ENCODE assay signal across 16 mouse cellular contexts in the genomic region with DNA sequence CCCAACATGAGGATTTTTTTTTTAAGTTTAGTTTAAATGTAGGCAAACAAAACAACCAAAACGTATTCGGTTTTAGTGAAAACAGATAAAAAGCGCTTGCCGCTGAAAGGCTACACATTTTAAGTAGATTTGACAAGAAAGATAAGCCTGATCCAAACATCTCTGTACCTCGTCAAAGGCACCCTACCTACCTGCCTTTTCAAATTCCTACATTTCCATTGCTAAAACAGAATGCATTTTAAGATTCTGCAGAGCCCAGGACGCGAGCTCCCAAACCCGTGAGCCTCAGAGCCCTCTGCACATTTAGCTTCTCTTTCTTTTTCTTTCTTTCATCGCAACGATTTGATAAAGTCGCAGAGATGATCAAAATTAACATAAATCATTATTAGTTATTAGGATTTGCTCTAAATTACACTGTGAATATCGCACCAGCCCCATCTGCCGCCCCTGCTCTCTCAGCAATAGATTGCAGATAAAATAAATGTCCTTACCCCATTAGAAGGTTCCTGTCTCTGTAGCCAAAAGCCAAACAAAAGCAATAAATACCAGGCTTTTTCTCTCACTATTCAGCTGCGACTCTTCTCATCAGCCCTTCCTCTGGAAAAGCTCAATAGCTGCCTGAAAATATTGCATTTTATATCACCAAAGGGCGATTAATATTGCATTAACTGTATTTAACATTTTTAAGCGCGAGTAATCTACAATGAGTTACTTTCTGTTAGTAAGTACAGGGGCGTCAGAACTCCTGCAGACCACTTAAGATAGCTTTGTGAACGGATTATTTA. TPM values are rescaled to one million over a fixed set of nuclear protein-coding genes. Genes with fewer than 3 reads are reported as not detected.
DNase-seq lines count a peak whose midpoint lies in the region; ATAC-seq lines count a peak whose summit lies in the region.
"Had no signal": no experiment of that assay in that cellular context is flagged by ENCODE, and none has a peak within 500 bp of the region (broad histone marks: within the 10 kb centered on the region; RNA-seq: fewer than 3 reads in every experiment).

No protein-coding gene starts in this region.

- no peaks in the 10 kb centered on the region for H3K36me3 ChIP-seq in hindbrain, embryonic 12.5 days
- H3K36me3 ChIP-seq in midbrain, embryonic 11.5 days (ENCODE audit: control insufficient read depth, insufficient read depth, low read length), result no peaks in the 10 kb centered on the region
- H3K36me3 ChIP-seq in neural tube, embryonic 14.5 days (ENCODE audit: control insufficient read depth, insufficient read depth, low read length), result no peaks in the 10 kb centered on the region
- H3K36me3 ChIP-seq: embryonic facial prominence, embryonic 13.5 days; intestine, embryonic 15.5 days had no signal

- peak; percentile 41 for DNase-seq in embryo, embryonic 11 days
- no peak for DNase-seq in embryo, embryonic 9.5 days (ENCODE audit: extremely low spot score)
- DNase-seq in midbrain, embryonic 11.5 days (ENCODE audit: low spot score, missing footprints), result peak; percentile 93
- no peak for DNase-seq in right cerebral cortex, postnatal 10 days (ENCODE audit: low spot score in 2 of 2)
- DNase-seq in left cerebral cortex, postnatal 36 days (ENCODE audit: low spot score in 2 of 2), result no peak
- DNase-seq in kidney, adult 18-20 months, result no peak
- DNase-seq: heart, adult 11 months; kidney, postnatal 14 days; layer of hippocampus, adult 9-11 months; thymus, postnatal 25 days had no signal

- H3K27ac ChIP-seq in hindbrain, embryonic 12.5 days, result peak overlapping the region; percentile 7; the same call in 1 of the 2 replicates
- no peak overlapping the region for H3K27ac ChIP-seq in midbrain, embryonic 11.5 days (ENCODE audit: low read depth, low read length)
- H3K27ac ChIP-seq in neural tube, embryonic 14.5 days (ENCODE audit: low read depth, low read length), result peak overlapping the region; percentile 45
- H3K27ac ChIP-seq: embryonic facial prominence, embryonic 13.5 days; intestine, embryonic 15.5 days had no signal

- no peak overlapping the region for H3K9ac ChIP-seq in hindbrain, embryonic 12.5 days
- H3K9ac ChIP-seq in midbrain, embryonic 11.5 days (ENCODE audit: low read length), result no peak overlapping the region
- H3K9ac ChIP-seq in neural tube, embryonic 14.5 days (replicated peaks; ENCODE audit: low read depth, low read length), result no peak overlapping the region
- H3K9ac ChIP-seq: embryonic facial prominence, embryonic 13.5 days; intestine, embryonic 15.5 days had no signal

- no peak for ATAC-seq in hindbrain, embryonic 12.5 days (ENCODE audit: low FRiP score)
- ATAC-seq in midbrain, embryonic 11.5 days (ENCODE audit: low FRiP score), result no peak
- ATAC-seq in neural tube, embryonic 14.5 days (ENCODE audit: low read depth), result no peak
- ATAC-seq: intestine, embryonic 15.5 days had no signal

- H3K9me3 ChIP-seq in hindbrain, embryonic 12.5 days (replicated peaks), result no peaks in the 10 kb centered on the region
- H3K9me3 ChIP-seq in midbrain, embryonic 11.5 days (ENCODE audit: control insufficient read depth, low read length), result no peaks in the 10 kb centered on the region
- no peaks in the 10 kb centered on the region for H3K9me3 ChIP-seq in neural tube, embryonic 14.5 days (ENCODE audit: control insufficient read depth, low read length)
- H3K9me3 ChIP-seq: embryonic facial prominence, embryonic 13.5 days; intestine, embryonic 15.5 days had no signal

- peak overlapping the region; percentile 1; the same call in 1 of the 2 replicates for H3K4me3 ChIP-seq in hindbrain, embryonic 12.5 days
- no peak overlapping the region for H3K4me3 ChIP-seq in midbrain, embryonic 11.5 days (ENCODE audit: low read depth, low read length)
- peak overlapping the region; percentile 13; the same call in 1 of the 2 replicates for H3K4me3 ChIP-seq in neural tube, embryonic 14.5 days (ENCODE audit: low read depth, low read length)
- H3K4me3 ChIP-seq: embryonic facial prominence, embryonic 13.5 days; intestine, embryonic 15.5 days had no signal

- peak overlapping the region; percentile 54 for H3K4me2 ChIP-seq in hindbrain, embryonic 12.5 days (replicated peaks)
- H3K4me2 ChIP-seq in midbrain, embryonic 11.5 days, result peak overlapping the region; percentile 57; the same call in 1 of the 2 replicates
- peak overlapping the region; percentile 46 for H3K4me2 ChIP-seq in neural tube, embryonic 14.5 days (ENCODE audit: low read depth, low read length)
- H3K4me2 ChIP-seq: embryonic facial prominence, embryonic 13.5 days; intestine, embryonic 15.5 days had no signal

- H3K27me3 ChIP-seq in hindbrain, embryonic 12.5 days, result peaks cover 46% of the 10 kb centered on the region
- H3K27me3 ChIP-seq in midbrain, embryonic 11.5 days (ENCODE audit: control insufficient read depth, insufficient read depth, low read length), result peaks cover 56% of the 10 kb centered on the region
- peaks cover 29% of the 10 kb centered on the region for H3K27me3 ChIP-seq in neural tube, embryonic 14.5 days (ENCODE audit: control insufficient read depth, insufficient read depth, low read length)

- intact Hi-C loops in left cerebral cortex, postnatal 36 days (cut with DNase I), result loop anchor here (5.0 kb wide), 1 partner anchor 427 kb away; no protein-coding TSS in a partner anchor

- H3K4me1 ChIP-seq in hindbrain, embryonic 12.5 days, result peaks cover 10% of the 10 kb centered on the region
- peaks cover 7% of the 10 kb centered on the region for H3K4me1 ChIP-seq in midbrain, embryonic 11.5 days (ENCODE audit: control insufficient read depth, insufficient read depth, low read length)
- H3K4me1 ChIP-seq in neural tube, embryonic 14.5 days (ENCODE audit: control insufficient read depth, insufficient read depth, low read length), result 0 out of 2 replicates have a peak, but pooled peaks cover 6% of the 10 kb centered on the region

- WGBS in hindbrain, embryonic 12.5 days, result 1% methylated on average over 19 of the region's 19 CpGs
- WGBS in midbrain, embryonic 11.5 days, result under 1% methylated on average over 19 of the region's 19 CpGs
- whole genome bisulfite sequencing in neural tube, embryonic 14.5 days, result under 1% methylated on average over 19 of the region's 19 CpGs

RNA-seq across cellular contexts. Expression of gene Pou4f1, which starts 8.9 kb away (rescaled TPM):
- 53.0 and 67.1 TPM in 2 replicates for polyA plus RNA-seq in hindbrain, embryonic 12.5 days (2016; fragmentation: Nextera tagmentation; extraction: Ambion mirVana)
- 46.9 and 56.1 TPM in 2 replicates for polyA plus RNA-seq in midbrain, embryonic 11.5 days (2014; fragmentation: Nextera tagmentation; extraction: Ambion mirVana)
- polyA plus RNA-seq in neural tube, embryonic 14.5 days (2014; fragmentation: Nextera tagmentation; extraction: Ambion mirVana), result 84.2 and 87.9 TPM in 2 replicates
- not detected for total RNA-seq in left cerebral cortex, postnatal 36 days (2021)
- total RNA-seq: liver, adult 2 months; megakaryocyte, adult 5-6 weeks had no signal
- polyA plus RNA-seq: liver, adult 2 months had no signal

Comparison
In these comparisons a context has a peak if more than half of its experiments do, and no peak if none do; other contexts are left out.
1. DNase-seq: peak in embryo, embryonic 11 days (single experiment) and midbrain, embryonic 11.5 days (single experiment); none in embryo, embryonic 9.5 days (single experiment), right cerebral cortex, postnatal 10 days (0 of 2), left cerebral cortex, postnatal 36 days (0 of 2) and kidney, adult 18-20 months (single experiment).
2. Peak in every context shown above with its lines, with median percentiles within 50 percentile points of each other: H3K4me2 ChIP-seq.